Mouse (Mus musculus) layer of hippocampus, adult 2 months (tissue): ENCODE measurements around the gene Actn4. TPM values are rescaled to one million over a fixed set of nuclear protein-coding genes. Genes with fewer than 3 reads are reported as not detected.
A peak's percentile ranks its signal among the peaks of the same experiment; 100 is the strongest.

ENCODE experiments used
- DNase-seq, 2 experiments: peaks; one replicate each; pipeline ENCODE4 v3.0.0; 2022; ENCODE audit warnings: low spot score in 2 of 2
- H3K27ac ChIP-seq: fragments of 200-600 bp; 2 replicates; pipeline ENCODE4 v1.8.1; 2022
- H3K4me3 ChIP-seq: fragments of 200-600 bp; 2 replicates; pipeline ENCODE4 v1.8.1; 2022; ENCODE audit warnings: mild to moderate bottlenecking
- CTCF ChIP-seq: fragments of 200-600 bp; conservative IDR thresholded peaks from 2 replicates; pipeline ENCODE4 v1.8.1; 2022; ENCODE audit warnings: antibody characterized with exemption, mild to moderate bottlenecking, moderate library complexity
- long read RNA-seq, 2 experiments: library from polyadenylated mRNA; stranded (forward); transcript quantifications; one replicate each; pipeline ENCODE4 v2.0.0; 2021; ENCODE audit warnings: borderline mapping rate in 2 of 2
- total RNA-seq, 2 experiments: library from RNA; stranded (reverse); gene quantifications; 2 replicates each; pipeline ENCODE4 v1.2.3; 2021

Actn4 gene
- 100 to 1,000 TPM; 131 to 134 TPM for total RNA-seq
- long read RNA-seq, experiment 1, transcript Actn4-201 (21 exons, 3,877 nt): major isoform, 17 of 90 reads
- long read RNA-seq, experiment 1, partial matches to known transcripts: 14 of 90 reads
- long read RNA-seq, experiment 1, other reads (novel, unspliced or antisense): 58 of 90 reads
- long read RNA-seq, experiment 2, transcript Actn4-201 (21 exons, 3,877 nt): major isoform, 11 of 120 reads
- long read RNA-seq, experiment 2, partial matches to known transcripts: 13 of 120 reads
- long read RNA-seq, experiment 2, other reads (novel, unspliced or antisense): 93 of 120 reads

DNA sequence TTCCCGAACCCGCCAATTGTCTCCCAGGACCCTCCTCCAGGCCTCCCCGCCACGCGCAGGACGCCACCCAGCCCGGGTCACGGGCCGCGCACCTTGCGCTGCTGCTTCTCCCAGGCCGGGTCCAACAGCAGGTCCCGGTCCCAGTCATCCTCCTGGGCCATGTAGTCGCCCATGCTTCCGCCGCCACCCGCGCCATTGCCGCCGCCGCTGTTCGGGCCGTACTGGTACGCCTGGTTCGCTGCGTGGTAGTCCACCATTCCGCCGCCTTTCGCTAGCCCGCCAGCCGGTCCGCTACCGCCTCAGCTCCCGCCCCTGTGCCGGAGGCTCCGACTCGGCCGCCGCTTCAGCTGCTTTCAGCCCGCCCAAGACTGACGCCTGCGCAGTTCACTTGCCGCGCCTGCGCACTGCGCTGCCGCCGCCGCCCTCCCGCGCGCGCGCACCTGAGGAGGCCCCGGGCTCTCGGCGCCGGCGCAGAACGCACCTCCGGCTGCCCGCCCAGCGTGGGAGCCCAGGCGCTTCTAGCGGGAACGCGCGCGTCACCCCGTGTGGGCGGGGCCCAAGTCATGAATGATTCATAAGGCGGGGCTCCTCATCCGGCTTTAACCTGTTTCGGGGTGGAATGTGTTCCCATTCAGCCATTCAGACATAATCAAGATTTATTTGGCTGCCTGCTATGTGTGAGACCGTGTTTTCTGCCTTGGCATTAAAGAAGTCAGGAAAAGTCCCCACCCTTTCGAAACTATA, at the start of gene Actn4:
Actn4 (minus strand) TSS at position 414 of the 744 bp plus-strand sequence.
- Histone ChIP-seq H3K4me3 (peak within 1 kb of the TSS; percentile 98), H3K27ac (peak within 1 kb of the TSS; percentile 90)
- no peak for TF ChIP-seq CTCF

DNA sequence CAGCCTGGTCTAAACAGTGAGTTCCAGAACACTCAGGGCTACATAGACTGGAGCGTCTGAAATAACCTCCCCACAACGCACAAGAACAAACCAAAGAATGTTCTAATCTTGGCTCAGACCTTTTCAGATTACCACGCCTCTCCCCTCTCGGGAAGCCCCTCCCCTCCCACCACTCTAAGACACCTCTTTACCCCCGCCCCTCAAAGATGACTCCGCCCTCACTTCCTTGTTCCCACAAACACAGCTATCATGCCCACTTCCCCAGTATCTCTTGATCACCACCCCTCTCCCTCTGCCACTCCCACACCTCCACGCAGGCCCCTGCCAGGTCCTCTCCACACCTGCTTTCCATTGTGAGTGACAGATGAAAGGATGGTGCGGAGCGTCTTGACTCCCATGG, 46.6 kb upstream of the Actn4 start:
- DNase-seq: no peak
- TF ChIP-seq CTCF: no peak
- no peak overlapping the region for H3K27ac ChIP-seq
- H3K4me3 ChIP-seq: no peak overlapping the region

More for the DNA sequence above, at the start of gene Actn4:
- DNase-seq: peak; percentile 98 to 99

DNA sequence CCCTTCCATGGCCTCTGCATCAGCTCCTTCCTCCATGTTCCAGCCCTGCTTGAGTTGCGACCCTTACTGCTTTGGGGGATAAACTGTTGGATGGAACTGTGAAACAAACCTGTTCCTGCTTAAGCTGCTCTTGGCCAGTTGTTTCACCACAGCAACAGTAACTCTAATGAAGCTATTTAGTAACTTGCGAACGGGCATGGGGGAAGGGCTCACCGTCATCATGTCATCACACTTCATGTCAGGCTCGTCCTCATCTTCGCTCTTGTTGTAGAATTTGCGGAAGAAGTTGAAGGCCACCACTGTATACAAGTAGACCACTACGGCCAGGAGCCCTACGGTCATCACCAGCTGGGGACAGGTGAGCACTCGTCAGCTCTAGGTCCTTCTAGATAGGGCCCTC, 46.0 kb upstream of the Actn4 start:
- no peak for DNase-seq
- Histone ChIP-seq H3K4me3 (no peak overlapping the region), H3K27ac (no peak overlapping the region)
- no peak for TF ChIP-seq CTCF

DNA sequence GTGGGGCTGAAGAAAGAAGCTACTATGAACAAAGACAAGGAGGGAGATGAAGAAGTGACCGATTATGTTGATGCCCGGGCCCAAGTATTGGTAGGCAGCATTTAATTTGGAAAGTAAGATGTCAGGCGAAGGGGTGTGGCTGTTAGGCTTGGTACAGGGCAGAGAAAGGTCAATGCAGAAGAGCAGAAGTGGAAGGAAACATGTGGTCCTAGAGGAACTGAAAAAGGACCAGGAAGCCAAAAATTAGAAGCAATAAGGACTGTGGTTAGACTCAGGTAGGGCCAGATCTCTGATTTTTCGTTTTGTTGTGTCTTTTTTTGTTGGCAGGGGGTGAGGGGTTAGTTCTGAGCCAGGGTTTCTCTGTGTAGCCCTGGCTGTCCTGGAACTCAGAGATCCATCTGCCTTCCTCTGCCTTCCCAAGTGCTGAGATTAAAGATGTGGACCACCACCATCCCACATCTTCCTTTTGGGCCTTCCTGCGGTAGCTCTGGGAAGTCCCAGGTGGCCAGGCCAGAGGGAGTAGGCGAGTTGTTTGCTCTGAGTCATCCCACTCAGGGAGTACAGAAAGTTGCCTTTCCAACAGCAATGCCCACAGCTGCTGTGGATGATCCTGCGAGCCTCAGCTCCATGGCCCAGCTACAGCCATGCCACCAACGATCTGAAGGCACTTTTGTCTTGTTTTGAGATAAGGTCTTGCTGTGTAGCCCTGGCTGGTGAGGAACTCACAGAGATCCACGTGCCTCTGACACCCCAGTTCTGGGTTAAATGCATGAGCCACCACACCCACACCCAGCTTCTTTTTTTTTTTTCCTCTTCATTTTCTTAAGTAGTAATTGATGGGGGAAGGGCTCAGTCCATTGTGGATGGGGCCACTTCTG, 45.3 kb upstream of the Actn4 start:
- TF ChIP-seq CTCF: no peak
- DNase-seq: no peak
- Histone ChIP-seq H3K27ac (no peak overlapping the region), H3K4me3 (no peak overlapping the region)

DNA sequence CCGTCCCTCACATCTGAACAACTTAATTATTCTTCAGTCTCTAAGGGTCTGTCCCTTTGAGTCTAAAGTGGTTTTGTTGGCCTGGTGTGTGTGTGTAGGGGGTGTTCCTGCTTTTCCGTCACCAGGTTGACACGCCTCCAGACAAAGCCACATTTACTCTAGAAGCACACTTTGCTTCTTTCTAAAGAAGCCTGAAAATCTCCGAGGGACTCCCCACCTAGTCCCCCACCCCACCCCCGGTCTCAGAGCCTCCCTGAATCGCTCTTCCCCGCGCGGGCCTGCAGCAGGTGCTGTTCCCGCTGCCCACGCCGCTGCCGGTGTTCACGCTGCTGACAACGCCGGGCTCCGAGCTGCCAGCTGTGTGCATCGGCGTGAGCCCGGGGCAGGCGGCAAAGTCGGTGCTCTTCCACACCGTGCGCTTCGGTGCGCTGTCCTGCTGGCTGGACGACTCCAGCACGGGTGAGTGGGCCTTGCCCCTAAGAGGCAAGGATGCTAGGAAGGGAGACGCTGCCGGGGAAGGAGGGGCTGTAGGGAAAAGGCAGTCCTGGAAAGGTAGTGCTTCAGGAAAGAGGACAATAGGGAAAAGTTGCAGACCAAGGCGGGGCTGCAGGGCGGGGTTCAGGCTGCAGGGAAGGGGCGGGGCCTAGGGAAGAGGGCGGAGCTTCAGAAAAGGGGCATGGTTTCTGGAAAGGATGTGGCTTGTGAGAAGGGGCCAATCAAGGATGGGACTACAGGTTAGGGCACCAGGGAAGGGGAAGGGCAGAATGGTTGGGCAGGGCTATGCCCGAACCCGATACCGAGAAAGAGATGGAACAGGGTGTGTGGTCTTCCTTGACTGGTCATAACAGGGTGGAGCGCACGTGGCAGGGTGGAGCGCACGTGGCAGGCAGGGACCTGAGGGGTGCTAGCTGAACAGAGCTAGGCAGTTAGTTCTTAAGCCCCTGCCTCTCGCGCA, 38.8 kb upstream of the Actn4 start:
- no peak overlapping the region for H3K27ac ChIP-seq
- no peak for TF ChIP-seq CTCF
- peak in 1 of 2 experiments; percentile 35 for DNase-seq
- H3K4me3 ChIP-seq: peak overlapping the region; percentile 47

DNA sequence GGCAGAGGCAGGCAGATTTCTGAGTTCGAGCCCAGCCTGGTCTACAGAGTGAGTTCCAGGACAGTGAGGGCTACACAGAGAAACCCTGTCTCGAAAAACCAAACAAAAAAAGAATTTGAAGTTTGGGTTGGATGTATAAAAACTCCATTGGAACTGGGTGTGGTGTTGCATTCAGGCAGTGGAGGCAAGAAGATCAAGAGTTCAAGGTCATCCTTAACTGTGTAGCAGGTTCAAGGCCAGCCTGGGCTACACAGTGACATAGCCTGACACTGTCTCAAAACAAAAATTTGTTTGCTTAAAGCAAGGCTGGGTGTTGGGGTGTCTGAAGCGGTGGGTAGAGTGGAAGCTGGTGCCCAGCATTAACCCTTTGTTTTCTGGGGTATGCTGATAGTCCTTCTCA, 31.3 kb upstream of the Actn4 start:
- no peak for TF ChIP-seq CTCF
- Histone ChIP-seq H3K27ac (no peak overlapping the region), H3K4me3 (no peak overlapping the region)
- no peak for DNase-seq

DNA sequence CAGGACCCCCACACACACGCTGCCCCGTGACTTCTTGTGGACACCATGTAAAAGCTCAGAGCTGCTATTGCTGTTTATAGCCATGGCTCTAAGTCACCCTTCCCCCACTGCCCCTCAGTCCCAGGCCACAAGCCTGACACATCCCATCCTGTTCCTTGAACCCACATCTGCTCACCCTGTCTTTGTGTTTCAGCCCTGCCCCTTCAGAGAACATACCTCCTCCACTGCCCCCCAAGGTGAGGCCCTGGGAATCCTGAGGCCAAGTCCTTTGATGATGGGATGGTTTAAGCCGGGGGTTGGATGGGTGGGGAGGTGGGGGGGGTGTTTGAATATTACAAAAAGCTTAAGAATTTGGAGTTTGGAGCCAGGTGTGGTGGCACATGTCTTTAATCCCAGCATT, 30.9 kb upstream of the Actn4 start:
- DNase-seq: no peak
- TF ChIP-seq CTCF: no peak

DNA sequence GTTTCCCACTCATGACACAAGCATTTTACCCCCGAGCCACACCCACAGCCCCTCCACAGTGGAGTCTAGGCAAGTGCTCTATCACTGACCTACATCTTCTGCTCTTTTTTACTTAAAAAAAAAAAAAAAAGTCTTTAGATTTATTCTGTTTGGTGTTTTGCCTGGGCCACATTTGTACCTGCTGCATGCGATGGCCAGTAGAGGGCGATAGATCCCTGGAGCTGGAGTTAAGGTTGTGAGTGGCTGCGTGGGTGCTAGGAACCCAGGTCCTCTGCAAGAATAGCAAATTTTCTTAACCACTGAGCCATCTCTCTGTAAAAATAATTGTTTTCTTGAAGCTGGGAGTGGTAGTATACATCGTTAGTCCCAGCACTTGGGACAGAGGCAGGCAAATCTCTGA, 29.5 kb upstream of the Actn4 start:
- DNase-seq: no peak
- peak; percentile 61 for TF ChIP-seq CTCF
- no peak overlapping the region for H3K27ac ChIP-seq

More for the DNA sequence above, 30.9 kb upstream of the Actn4 start:
- H3K27ac ChIP-seq: no peak overlapping the region
- H3K4me3 ChIP-seq: no peak overlapping the region

DNA sequence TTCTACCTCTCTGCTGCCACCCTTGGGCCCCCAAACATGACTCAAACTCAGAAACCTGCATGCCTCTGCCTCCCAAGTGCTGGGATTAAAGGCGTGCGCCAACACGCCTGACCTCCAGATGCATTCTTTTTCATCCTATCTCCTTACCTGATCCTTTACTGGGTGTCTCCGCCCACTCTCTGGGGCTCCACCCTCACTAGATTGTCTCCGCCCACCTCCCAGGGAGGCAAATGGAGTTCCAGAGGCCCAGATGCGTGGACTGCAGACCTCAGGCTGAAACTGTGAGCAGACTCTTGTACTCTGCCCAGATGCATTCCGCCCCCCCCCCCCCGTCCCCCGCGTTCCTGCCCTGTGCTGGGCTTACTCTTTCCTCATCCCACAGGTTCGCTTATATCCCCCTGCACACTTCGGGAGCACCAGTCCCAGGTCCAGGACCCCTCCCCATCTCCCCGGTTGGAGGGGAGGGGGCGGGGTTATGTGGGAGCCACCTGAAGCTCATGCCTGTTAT, 28.7 kb upstream of the Actn4 start:
- H3K4me3 ChIP-seq: no peak overlapping the region
- no peak for TF ChIP-seq CTCF
- no peak overlapping the region for H3K27ac ChIP-seq
- DNase-seq: no peak

More for the DNA sequence above, 29.5 kb upstream of the Actn4 start:
- H3K4me3 ChIP-seq: no peak overlapping the region

DNA sequence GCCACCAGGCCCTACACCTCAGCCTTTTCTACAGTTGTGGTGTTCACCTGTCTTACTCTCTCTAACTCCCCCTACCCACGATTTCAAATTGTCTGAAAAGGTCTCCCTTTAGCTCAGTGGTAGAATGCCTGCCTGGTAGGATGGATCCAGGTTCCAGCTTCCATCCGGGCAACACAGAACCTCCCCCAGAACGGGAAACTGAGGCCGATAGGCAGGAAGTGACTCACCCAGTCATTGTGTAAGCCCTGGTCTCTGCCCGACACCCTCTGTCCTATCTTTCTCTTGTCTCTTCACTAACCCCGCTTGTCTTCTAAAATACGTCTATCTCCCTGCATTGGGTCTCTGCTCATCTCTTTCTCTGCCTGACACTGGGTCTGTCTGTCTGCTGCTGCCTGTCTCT, 23.1 kb upstream of the Actn4 start:
- DNase-seq: no peak
- TF ChIP-seq CTCF: no peak
- Histone ChIP-seq H3K4me3 (no peak overlapping the region), H3K27ac (no peak overlapping the region)

DNA sequence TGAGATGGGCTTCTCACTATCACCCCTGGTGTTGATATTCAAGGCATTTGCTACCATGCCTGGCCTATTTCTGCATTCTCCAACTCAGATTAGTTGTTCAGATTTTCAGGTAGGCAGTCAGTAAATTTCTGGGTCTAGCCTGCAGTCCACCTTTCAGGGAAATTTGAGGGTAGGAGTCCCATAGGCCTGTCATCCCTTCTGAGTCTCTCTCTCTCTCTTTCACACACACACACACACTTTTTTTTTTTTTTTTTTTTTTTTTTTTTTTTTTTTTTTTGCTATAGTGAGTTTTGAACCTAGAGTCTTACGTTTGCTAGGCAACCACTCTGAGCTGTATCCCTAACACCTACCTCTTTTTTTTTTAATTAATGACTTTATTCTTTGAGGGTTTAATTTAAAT, 22.3 kb upstream of the Actn4 start:
- Histone ChIP-seq H3K27ac (no peak overlapping the region), H3K4me3 (no peak overlapping the region)
- no peak for TF ChIP-seq CTCF
- DNase-seq: no peak

DNA sequence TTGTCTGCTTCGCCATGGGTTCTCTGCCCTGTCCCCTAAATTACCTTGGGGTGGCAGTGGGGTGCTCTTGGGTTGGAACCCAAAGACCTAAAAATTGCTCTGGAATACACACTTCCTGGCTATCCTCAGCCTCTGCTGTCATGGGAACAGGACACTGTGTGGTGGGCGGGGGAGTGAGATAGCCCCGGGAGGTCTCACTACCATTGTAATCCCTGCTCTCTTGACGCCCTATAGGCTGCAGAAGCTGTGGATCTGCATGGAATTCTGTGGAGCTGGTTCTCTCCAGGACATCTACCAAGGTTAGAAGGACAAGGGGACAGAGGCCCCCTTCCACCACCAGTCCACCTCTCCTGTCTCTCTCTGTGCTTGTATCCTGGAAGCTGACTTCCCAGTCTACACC, 21.7 kb upstream of the Actn4 start:
- Histone ChIP-seq H3K27ac (no peak overlapping the region), H3K4me3 (no peak overlapping the region)
- TF ChIP-seq CTCF: no peak
- no peak for DNase-seq
